Mouse (Mus musculus): ENCODE data around the gene Hist1h4i.

GRCm38 (mm10) chr13:22049041-22049440 is 7.9 kb upstream of the Hist1h4i start:
- no peak for TF ChIP-seq CTCF (IDR thresholded peaks at IDR 0.05; ENCODE audit: insufficient read depth, low read depth, low read length)
- TF ChIP-seq POLR2A (IDR thresholded peaks at IDR 0.05; ENCODE audit: insufficient read depth, low read depth, low read length) = no peak

Data from olfactory bulb, adult 2 months (tissue).